Mouse (Mus musculus): Measurements from ENCODE around the gene Atl1. TPM values are rescaled to one million over a fixed set of nuclear protein-coding genes. Genes with fewer than 3 reads are reported as not detected.

Gene Atl1
- 128 and 129 TPM in 2 replicates for polyA plus RNA-seq (2015; fragmentation: Nextera tagmentation; extraction: Ambion mirVana)

- peak within 1 kb of the TSS; percentile 92 for H3K4me3 ChIP-seq (replicated peaks)
- ATAC-seq = peak; percentile 96
- H3K27me3 ChIP-seq = no peaks in the 10 kb centered on the region
- peak within 1 kb of the TSS; percentile 96 for H3K9ac ChIP-seq (replicated peaks)
- peaks cover 36% of the 10 kb centered on the region for H3K4me1 ChIP-seq (replicated peaks)
- under 1% methylated on average over 108 of the region's 118 CpGs for WGBS
- peak within 1 kb of the TSS; percentile 75 for H3K4me2 ChIP-seq (replicated peaks)
- H3K27ac ChIP-seq = peak within 1 kb of the TSS; percentile 96
- no peaks in the 10 kb centered on the region for H3K9me3 ChIP-seq
- H3K36me3 ChIP-seq = no peaks in the 10 kb centered on the region
Observed at GRCm38 (mm10) chr12:69892371-69893251, at the start of gene Atl1, which contains the start of gene Map4k5. Gene Atl1 (plus strand): TSS chr12:69892614. Gene Map4k5 (minus strand): TSS chr12:69893200.

DNA sequence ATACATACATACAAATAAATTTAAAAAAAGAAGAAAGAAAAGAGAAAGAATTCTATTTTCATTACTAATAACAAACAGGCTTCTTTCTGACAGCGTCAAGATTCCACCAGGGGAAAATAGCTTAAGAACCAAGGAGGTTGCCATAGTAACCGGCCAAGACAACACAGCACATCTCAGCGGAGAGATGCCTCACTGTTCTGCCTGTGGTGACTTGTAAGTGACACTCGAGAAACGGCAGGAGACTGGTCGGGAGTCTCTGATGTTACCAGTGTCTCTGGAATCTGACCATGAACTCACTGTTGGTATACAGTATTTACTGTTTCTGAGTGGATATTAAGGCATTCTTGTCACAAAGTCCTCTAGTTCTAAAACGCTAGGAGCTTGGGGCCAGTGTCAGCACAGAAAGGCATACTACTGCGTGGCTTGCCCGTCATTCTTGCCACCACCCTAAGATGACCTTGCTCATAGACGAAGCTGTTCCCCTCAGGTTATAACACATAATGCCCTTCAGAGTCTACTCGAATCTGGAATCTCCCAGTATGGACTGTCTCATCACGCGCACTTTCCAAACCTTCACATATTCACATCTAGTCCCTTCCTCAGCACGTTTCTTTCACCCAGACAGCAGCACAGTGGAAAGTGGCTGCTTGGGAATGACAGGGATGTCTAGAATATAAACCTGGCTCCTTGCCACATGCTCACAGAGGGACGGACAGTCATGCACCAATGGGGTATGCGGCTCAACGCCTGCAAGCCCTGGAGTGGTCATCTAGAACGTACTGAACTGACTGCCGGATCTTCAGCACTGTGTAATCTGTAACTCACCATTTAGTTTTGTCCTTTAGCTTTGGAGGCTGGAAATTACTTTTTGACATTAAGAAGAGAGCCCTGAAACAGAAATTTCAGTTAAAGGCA lies 48.6 kb upstream of the Atl1 start:
- H3K4me1 ChIP-seq (replicated peaks) = peaks cover 13% of the 10 kb centered on the region
- no peak overlapping the region; the same call in 1 of the 2 replicates for H3K9ac ChIP-seq (replicated peaks)
- no peak overlapping the region for H3K4me3 ChIP-seq (replicated peaks)
- ATAC-seq = peak; percentile 93
- H3K27me3 ChIP-seq = no peaks in the 10 kb centered on the region
- H3K36me3 ChIP-seq = peaks cover 44% of the 10 kb centered on the region
- peak overlapping the region; percentile 14; the same call in 1 of the 2 replicates for H3K4me2 ChIP-seq (replicated peaks)
- whole genome bisulfite sequencing = 54% methylated on average over 19 of the region's 19 CpGs
- H3K9me3 ChIP-seq = no peaks in the 10 kb centered on the region
- H3K27ac ChIP-seq = peak overlapping the region; percentile 67

- no peak overlapping the region for H3K4me3 ChIP-seq (replicated peaks)
- H3K9me3 ChIP-seq = no peaks in the 10 kb centered on the region
- no peak overlapping the region for H3K4me2 ChIP-seq (replicated peaks)
- H3K9ac ChIP-seq (replicated peaks) = no peak overlapping the region
- H3K27ac ChIP-seq = no peak overlapping the region
- no peaks in the 10 kb centered on the region for H3K27me3 ChIP-seq
- peaks cover 39% of the 10 kb centered on the region for H3K36me3 ChIP-seq
- 92% methylated on average over 9 of the region's 9 CpGs for WGBS
- H3K4me1 ChIP-seq (replicated peaks) = peaks cover 13% of the 10 kb centered on the region
- ATAC-seq = no peak
Observed at GRCm38 (mm10) chr12:69845722-69846121, 46.7 kb upstream of the Atl1 start.

DNA sequence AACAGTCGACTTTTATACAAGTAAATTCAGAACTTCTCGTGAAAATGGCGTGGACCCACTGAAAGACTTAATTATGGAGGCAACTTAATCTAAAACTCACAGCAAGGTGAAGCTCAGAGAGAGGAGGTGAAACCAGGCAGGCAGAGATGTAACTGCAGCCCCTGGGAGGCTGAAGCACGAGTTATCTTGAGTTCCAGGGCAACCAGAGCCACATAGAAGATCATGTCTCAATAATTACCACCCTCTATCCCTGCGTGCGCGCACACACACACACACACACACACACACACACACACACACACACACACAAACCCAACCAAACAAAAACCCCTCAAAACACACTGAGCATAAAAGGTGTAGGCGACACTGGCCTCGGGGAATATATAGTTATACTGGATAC lies 45.9 kb upstream of the Atl1 start:
- no peak overlapping the region for H3K4me3 ChIP-seq (replicated peaks)
- peaks cover 37% of the 10 kb centered on the region for H3K36me3 ChIP-seq
- H3K27ac ChIP-seq = no peak overlapping the region
- no peaks in the 10 kb centered on the region for H3K9me3 ChIP-seq
- H3K4me2 ChIP-seq (replicated peaks) = no peak overlapping the region
- H3K27me3 ChIP-seq = no peaks in the 10 kb centered on the region
- no peak for ATAC-seq
- no peak overlapping the region for H3K9ac ChIP-seq (replicated peaks)
- WGBS = 92% methylated on average over 9 of the region's 9 CpGs
- peaks cover 13% of the 10 kb centered on the region for H3K4me1 ChIP-seq (replicated peaks)

- Histone ChIP-seq H3K27ac (no peak overlapping the region), H3K27me3 (no peaks in the 10 kb centered on the region), H3K36me3 (peaks cover 38% of the 10 kb centered on the region), H3K4me3 (replicated peaks) (no peak overlapping the region), H3K4me2 (replicated peaks) (no peak overlapping the region), H3K9me3 (no peaks in the 10 kb centered on the region), H3K4me1 (replicated peaks) (peaks cover 13% of the 10 kb centered on the region), H3K9ac (replicated peaks) (no peak overlapping the region)
- no peak for ATAC-seq
- 90% methylated on average over 12 of the region's 12 CpGs for WGBS
Observed at GRCm38 (mm10) chr12:69848083-69848878, 44.1 kb upstream of the Atl1 start.

DNA sequence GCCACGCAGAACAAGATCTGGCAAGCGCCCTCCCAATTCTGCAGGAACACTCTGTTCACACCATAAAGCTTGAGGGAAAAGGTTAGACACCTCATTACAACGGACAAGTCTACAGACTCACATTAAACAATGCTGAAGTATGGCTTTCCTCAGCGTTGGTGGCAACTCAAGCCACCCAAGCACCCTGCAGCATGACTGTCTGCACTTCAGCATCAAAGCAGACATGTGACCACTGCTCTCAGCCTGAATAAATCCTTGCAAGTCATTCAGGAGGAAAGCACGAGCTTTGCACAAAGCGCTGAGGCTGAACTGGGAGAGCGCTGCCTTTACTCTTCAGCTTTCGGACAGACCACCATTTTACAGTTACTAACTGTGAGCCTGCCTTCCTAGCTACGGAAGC lies 40.1 kb upstream of the Atl1 start:
- Histone ChIP-seq H3K27me3 (no peaks in the 10 kb centered on the region), H3K4me1 (replicated peaks) (0 out of 2 replicates have a peak, but pooled peaks cover 4% of the 10 kb centered on the region), H3K36me3 (peaks cover 30% of the 10 kb centered on the region), H3K9me3 (no peaks in the 10 kb centered on the region), H3K4me2 (replicated peaks) (no peak overlapping the region), H3K27ac (no peak overlapping the region), H3K4me3 (replicated peaks) (no peak overlapping the region), H3K9ac (replicated peaks) (no peak overlapping the region)
- no peak for ATAC-seq
- 72% methylated on average over 9 of the region's 9 CpGs for WGBS

DNA sequence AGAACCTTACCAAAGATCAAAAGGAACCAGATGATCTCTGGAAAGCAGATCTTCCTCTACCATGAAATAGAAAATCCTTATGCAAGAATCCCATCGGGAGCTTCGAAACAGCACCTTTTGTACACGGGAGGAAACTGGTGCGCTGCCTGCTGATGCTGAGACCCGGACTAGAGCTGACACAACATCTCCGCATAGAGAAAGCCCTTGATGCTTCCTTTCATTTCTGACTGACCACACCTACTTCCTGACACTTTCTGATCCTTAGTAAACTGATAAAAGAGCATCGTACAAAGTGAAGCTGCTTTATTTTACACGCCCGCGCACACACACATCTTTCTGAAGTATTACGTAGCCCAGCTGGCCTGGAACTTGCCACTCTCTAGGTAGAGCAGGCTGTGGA lies 39.0 kb upstream of the Atl1 start:
- Histone ChIP-seq H3K9ac (replicated peaks) (no peak overlapping the region), H3K27ac (no peak overlapping the region), H3K4me1 (replicated peaks) (0 out of 2 replicates have a peak, but pooled peaks cover 4% of the 10 kb centered on the region), H3K36me3 (peaks cover 25% of the 10 kb centered on the region), H3K4me3 (replicated peaks) (no peak overlapping the region), H3K9me3 (no peaks in the 10 kb centered on the region), H3K27me3 (no peaks in the 10 kb centered on the region), H3K4me2 (replicated peaks) (no peak overlapping the region)
- no peak for ATAC-seq
- 89% methylated on average over 11 of the region's 11 CpGs for WGBS

GRCm38 (mm10) chr12:69853942-69854341 lies 38.5 kb upstream of the Atl1 start:
- H3K36me3 ChIP-seq = peaks cover 22% of the 10 kb centered on the region
- H3K27ac ChIP-seq = no peak overlapping the region
- H3K27me3 ChIP-seq = no peaks in the 10 kb centered on the region
- WGBS = 89% methylated on average over 2 of the region's 2 CpGs
- 0 out of 2 replicates have a peak, but pooled peaks cover 4% of the 10 kb centered on the region for H3K4me1 ChIP-seq (replicated peaks)
- no peak overlapping the region for H3K9ac ChIP-seq (replicated peaks)
- no peaks in the 10 kb centered on the region for H3K9me3 ChIP-seq
- H3K4me2 ChIP-seq (replicated peaks) = no peak overlapping the region
- no peak overlapping the region for H3K4me3 ChIP-seq (replicated peaks)
- no peak for ATAC-seq

- H3K4me3 ChIP-seq (replicated peaks) = no peak overlapping the region
- no peaks in the 10 kb centered on the region for H3K27me3 ChIP-seq
- H3K27ac ChIP-seq = no peak overlapping the region
- H3K9ac ChIP-seq (replicated peaks) = no peak overlapping the region
- no peak overlapping the region for H3K4me2 ChIP-seq (replicated peaks)
- no peaks in the 10 kb centered on the region for H3K9me3 ChIP-seq
- 0 out of 2 replicates have a peak, but pooled peaks cover 4% of the 10 kb centered on the region for H3K4me1 ChIP-seq (replicated peaks)
- no peak for ATAC-seq
- 97% methylated on average over 12 of the region's 12 CpGs for WGBS
- H3K36me3 ChIP-seq = peaks cover 17% of the 10 kb centered on the region
Observed at GRCm38 (mm10) chr12:69855641-69856300, 36.6 kb upstream of the Atl1 start.

- 97% methylated on average over 10 of the region's 10 CpGs for WGBS
- H3K9ac ChIP-seq (replicated peaks) = no peak overlapping the region
- H3K27ac ChIP-seq = no peak overlapping the region
- H3K4me3 ChIP-seq (replicated peaks) = no peak overlapping the region
- H3K4me1 ChIP-seq (replicated peaks) = 0 out of 2 replicates have a peak, but pooled peaks cover 4% of the 10 kb centered on the region
- H3K36me3 ChIP-seq = peaks cover 17% of the 10 kb centered on the region
- no peaks in the 10 kb centered on the region for H3K9me3 ChIP-seq
- H3K27me3 ChIP-seq = no peaks in the 10 kb centered on the region
- ATAC-seq = no peak
- H3K4me2 ChIP-seq (replicated peaks) = no peak overlapping the region
Observed at GRCm38 (mm10) chr12:69856398-69856797, 36.0 kb upstream of the Atl1 start.

- no peak for ATAC-seq
- Histone ChIP-seq H3K4me3 (replicated peaks) (no peak overlapping the region), H3K4me1 (replicated peaks) (0 out of 2 replicates have a peak, but pooled peaks cover 3% of the 10 kb centered on the region), H3K36me3 (peaks cover 10% of the 10 kb centered on the region), H3K27me3 (no peaks in the 10 kb centered on the region), H3K9ac (replicated peaks) (no peak overlapping the region), H3K9me3 (no peaks in the 10 kb centered on the region), H3K4me2 (replicated peaks) (no peak overlapping the region), H3K27ac (no peak overlapping the region)
- 99% methylated on average over 2 of the region's 2 CpGs for whole genome bisulfite sequencing
Observed at GRCm38 (mm10) chr12:69857597-69857996, 34.8 kb upstream of the Atl1 start.
